ENCODE assay signal across 12 mouse cellular contexts in genomic region chr4:154022844-154023243, GRCm38 (mm10). TPM values are rescaled to one million over a fixed set of nuclear protein-coding genes. Genes with fewer than 3 reads are reported as not detected.
DNase-seq lines count a peak whose midpoint lies in the region; ATAC-seq and TF ChIP-seq lines count a peak whose summit lies in the region.
"Had no signal": no experiment of that assay in that cellular context is flagged by ENCODE, and none has a peak within 500 bp of the region (broad histone marks: within the 10 kb centered on the region; RNA-seq: fewer than 3 reads in every experiment).

No protein-coding gene starts in this region.

- TF ChIP-seq POLR2A in kidney, adult 2 months (IDR thresholded peaks at IDR 0.05; ENCODE audit: low read depth, low read length): no peak

- peaks cover 11% of the 10 kb centered on the region for H3K4me1 ChIP-seq in forebrain, embryonic 15.5 days
- peaks cover 18% of the 10 kb centered on the region for H3K4me1 ChIP-seq in forebrain, embryonic 12.5 days
- peaks cover 24% of the 10 kb centered on the region for H3K4me1 ChIP-seq in kidney, adult 2 months (ENCODE audit: control insufficient read depth, insufficient read depth, low read length)
- peaks cover 5% of the 10 kb centered on the region; the same call in 1 of the 2 replicates for H3K4me1 ChIP-seq in midbrain, postnatal 0 days (ENCODE audit: insufficient read depth, low read length)
- peaks cover 14% of the 10 kb centered on the region for H3K4me1 ChIP-seq in midbrain, embryonic 11.5 days (ENCODE audit: control insufficient read depth, insufficient read depth, low read length)
- H3K4me1 ChIP-seq in stomach, embryonic 16.5 days (ENCODE audit: control insufficient read depth, insufficient read depth, low read length): peaks cover 39% of the 10 kb centered on the region

- WGBS in forebrain, embryonic 15.5 days: 14% methylated on average over 4 of the region's 4 CpGs
- 28% methylated on average over 4 of the region's 4 CpGs for WGBS in forebrain, embryonic 12.5 days
- WGBS in kidney, adult 2 months: 15% methylated on average over 4 of the region's 4 CpGs
- WGBS in midbrain, postnatal 0 days: 36% methylated on average over 4 of the region's 4 CpGs
- 31% methylated on average over 4 of the region's 4 CpGs for WGBS in midbrain, embryonic 11.5 days
- WGBS in stomach, embryonic 16.5 days: 42% methylated on average over 4 of the region's 4 CpGs

- no peak overlapping the region for H3K4me3 ChIP-seq in forebrain, embryonic 15.5 days
- H3K4me3 ChIP-seq in forebrain, embryonic 12.5 days (replicated peaks): no peak overlapping the region
- H3K4me3 ChIP-seq in kidney, adult 2 months (ENCODE audit: insufficient read depth, low read depth, low read length): no peak overlapping the region
- no peak overlapping the region for H3K4me3 ChIP-seq in midbrain, postnatal 0 days (ENCODE audit: low read depth, low read length)
- no peak overlapping the region for H3K4me3 ChIP-seq in midbrain, embryonic 11.5 days (ENCODE audit: low read depth, low read length)
- H3K4me3 ChIP-seq in stomach, embryonic 16.5 days (replicated peaks; ENCODE audit: low read length): no peak overlapping the region

- no peak overlapping the region for H3K4me2 ChIP-seq in forebrain, embryonic 15.5 days (replicated peaks)
- no peak overlapping the region for H3K4me2 ChIP-seq in forebrain, embryonic 12.5 days
- no peak overlapping the region for H3K4me2 ChIP-seq in midbrain, postnatal 0 days (ENCODE audit: low read depth, low read length, poor library complexity, severe bottlenecking)
- H3K4me2 ChIP-seq in midbrain, embryonic 11.5 days: no peak overlapping the region
- no peak overlapping the region for H3K4me2 ChIP-seq in stomach, embryonic 16.5 days (ENCODE audit: low read depth, low read length)

- DNase-seq in kidney, adult 2 months: no peak
- DNase-seq in kidney, postnatal 14 days: no peak
- DNase-seq in midbrain, postnatal 0 days (ENCODE audit: low spot score): peak; percentile 24
- no peak for DNase-seq in midbrain, embryonic 11.5 days (ENCODE audit: low spot score, missing footprints)
- no peak for DNase-seq in c-Kit-positive CD71-positive TER-119-positive erythroid progenitor cells, embryonic 14.5 days (ENCODE audit: low spot score)
- DNase-seq: midbrain, embryonic 14.5 days had no signal

- H3K27ac ChIP-seq in forebrain, embryonic 15.5 days (replicated peaks): no peak overlapping the region
- no peak overlapping the region for H3K27ac ChIP-seq in forebrain, embryonic 12.5 days
- peak overlapping the region; percentile 78 for H3K27ac ChIP-seq in kidney, adult 2 months (ENCODE audit: insufficient read depth, low read depth, low read length)
- no peak overlapping the region for H3K27ac ChIP-seq in midbrain, postnatal 0 days (ENCODE audit: low read depth, low read length)
- H3K27ac ChIP-seq in midbrain, embryonic 11.5 days (ENCODE audit: low read depth, low read length): no peak overlapping the region
- H3K27ac ChIP-seq in stomach, embryonic 16.5 days (ENCODE audit: low read length): peak overlapping the region; percentile 55; the same call in 1 of the 2 replicates

- H3K9ac ChIP-seq in forebrain, embryonic 15.5 days (replicated peaks): no peak overlapping the region
- no peak overlapping the region for H3K9ac ChIP-seq in forebrain, embryonic 12.5 days
- no peak overlapping the region for H3K9ac ChIP-seq in midbrain, postnatal 0 days (replicated peaks; ENCODE audit: low read length, poor library complexity, severe bottlenecking)
- no peak overlapping the region for H3K9ac ChIP-seq in midbrain, embryonic 11.5 days (ENCODE audit: low read length)
- H3K9ac ChIP-seq in stomach, embryonic 16.5 days (ENCODE audit: low read length): no peak overlapping the region; the same call in 1 of the 2 replicates

- TF ChIP-seq CTCF in kidney, adult 2 months (conservative IDR thresholded peaks at IDR 0.05; ENCODE audit: insufficient read depth, insufficient read length, low read depth, low read length): no peak
- TF ChIP-seq CTCF in midbrain, postnatal 0 days (IDR thresholded peaks at IDR 0.05): no peak

- H3K36me3 ChIP-seq in forebrain, embryonic 15.5 days: peaks cover 45% of the 10 kb centered on the region
- peaks cover 47% of the 10 kb centered on the region for H3K36me3 ChIP-seq in forebrain, embryonic 12.5 days (replicated peaks)
- H3K36me3 ChIP-seq in kidney, adult 2 months (ENCODE audit: control insufficient read depth, insufficient read depth, low read length): no peaks in the 10 kb centered on the region; the same call in 1 of the 2 replicates
- H3K36me3 ChIP-seq in midbrain, postnatal 0 days (ENCODE audit: insufficient read depth, low read length): peaks cover 39% of the 10 kb centered on the region
- H3K36me3 ChIP-seq in midbrain, embryonic 11.5 days (ENCODE audit: control insufficient read depth, insufficient read depth, low read length): peaks cover 26% of the 10 kb centered on the region
- 0 out of 2 replicates have a peak, but pooled peaks cover 15% of the 10 kb centered on the region for H3K36me3 ChIP-seq in stomach, embryonic 16.5 days (ENCODE audit: control insufficient read depth, insufficient read depth, low read length)

- H3K27me3 ChIP-seq in forebrain, embryonic 15.5 days: peaks cover 18% of the 10 kb centered on the region; the same call in 1 of the 2 replicates
- H3K27me3 ChIP-seq in forebrain, embryonic 12.5 days: peaks cover 42% of the 10 kb centered on the region
- H3K27me3 ChIP-seq in kidney, adult 2 months (replicated peaks; ENCODE audit: control insufficient read depth, insufficient read depth, low read length): no peaks in the 10 kb centered on the region
- 0 out of 2 replicates have a peak, but pooled peaks cover 6% of the 10 kb centered on the region for H3K27me3 ChIP-seq in midbrain, postnatal 0 days (ENCODE audit: insufficient read depth, low read length)
- H3K27me3 ChIP-seq in midbrain, embryonic 11.5 days (ENCODE audit: control insufficient read depth, insufficient read depth, low read length): peaks cover 2% of the 10 kb centered on the region; the same call in 1 of the 2 replicates
- H3K27me3 ChIP-seq in stomach, embryonic 16.5 days (ENCODE audit: control insufficient read depth, insufficient read depth, low read length): no peaks in the 10 kb centered on the region
- H3K27me3 ChIP-seq: Patski had no signal

- ATAC-seq in forebrain, embryonic 15.5 days (replicated peaks): peak; percentile 20; the same call in 1 of the 2 replicates
- no peak for ATAC-seq in forebrain, embryonic 12.5 days (ENCODE audit: low FRiP score)
- no peak for ATAC-seq in midbrain, postnatal 0 days (ENCODE audit: low FRiP score)
- ATAC-seq in midbrain, embryonic 11.5 days (ENCODE audit: low FRiP score): no peak
- ATAC-seq in stomach, embryonic 16.5 days (ENCODE audit: insufficient read depth, low FRiP score): no peak

- no peaks in the 10 kb centered on the region for H3K9me3 ChIP-seq in forebrain, embryonic 15.5 days
- no peaks in the 10 kb centered on the region for H3K9me3 ChIP-seq in forebrain, embryonic 12.5 days
- H3K9me3 ChIP-seq in midbrain, postnatal 0 days (ENCODE audit: low read length): no peaks in the 10 kb centered on the region
- H3K9me3 ChIP-seq in midbrain, embryonic 11.5 days (ENCODE audit: control insufficient read depth, low read length): no peaks in the 10 kb centered on the region
- no peaks in the 10 kb centered on the region for H3K9me3 ChIP-seq in stomach, embryonic 16.5 days (replicated peaks; ENCODE audit: control insufficient read depth, low read length)

RNA-seq across cellular contexts. Expression of gene Smim1, which starts 3.2 kb away (rescaled TPM):
- polyA plus RNA-seq in forebrain, embryonic 15.5 days (2015; fragmentation: Nextera tagmentation; extraction: Ambion mirVana): 3.6 and 3.8 TPM in 2 replicates
- 3.0 and 3.8 TPM in 2 replicates for polyA plus RNA-seq in forebrain, embryonic 12.5 days (2016; fragmentation: Nextera tagmentation; extraction: Ambion mirVana)
- 294 and 307 TPM in 2 replicates for polyA plus RNA-seq in kidney, adult 2 months (2012; rRNA removed)
- total RNA-seq in midbrain, postnatal 0 days (2014; rRNA removed): 13.4 and 20.6 TPM in 2 replicates
- polyA plus RNA-seq in midbrain, postnatal 0 days (2015; fragmentation: Nextera tagmentation; extraction: Ambion mirVana): 12.9 and 14.6 TPM in 2 replicates
- polyA plus RNA-seq in midbrain, embryonic 11.5 days (2014; fragmentation: Nextera tagmentation; extraction: Ambion mirVana): 9.5 and 10.9 TPM in 2 replicates
- 58.7 and 63.0 TPM in 2 replicates for polyA plus RNA-seq in stomach, embryonic 16.5 days (2015; fragmentation: Nextera tagmentation; extraction: Ambion mirVana)

RNA-seq across cellular contexts. Expression of gene Lrrc47, which starts 11.3 kb away (rescaled TPM):
- 25.8 TPM in 2 replicates for polyA plus RNA-seq in forebrain, embryonic 15.5 days (2015; fragmentation: Nextera tagmentation; extraction: Ambion mirVana)
- 32.5 and 32.6 TPM in 2 replicates for polyA plus RNA-seq in forebrain, embryonic 12.5 days (2016; fragmentation: Nextera tagmentation; extraction: Ambion mirVana)
- polyA plus RNA-seq in kidney, adult 2 months (2012; rRNA removed): 40.2 and 48.2 TPM in 2 replicates
- 24.9 and 28.1 TPM in 2 replicates for total RNA-seq in midbrain, postnatal 0 days (2014; rRNA removed)
- 15.8 and 22.6 TPM in 2 replicates for polyA plus RNA-seq in midbrain, postnatal 0 days (2015; fragmentation: Nextera tagmentation; extraction: Ambion mirVana)
- 10.9 and 13.7 TPM in 2 replicates for polyA plus RNA-seq in midbrain, embryonic 11.5 days (2014; fragmentation: Nextera tagmentation; extraction: Ambion mirVana)
- 8.6 and 10.9 TPM in 2 replicates for polyA plus RNA-seq in stomach, embryonic 16.5 days (2015; fragmentation: Nextera tagmentation; extraction: Ambion mirVana)

RNA-seq across cellular contexts. Expression of gene Ccdc27, which starts 19.6 kb away (rescaled TPM):
- polyA plus RNA-seq in forebrain, embryonic 15.5 days (2015; fragmentation: Nextera tagmentation; extraction: Ambion mirVana): not detected in 2 replicates
- polyA plus RNA-seq in forebrain, embryonic 12.5 days (2016; fragmentation: Nextera tagmentation; extraction: Ambion mirVana): not detected in 2 replicates
- not detected in 2 replicates for polyA plus RNA-seq in kidney, adult 2 months (2012; rRNA removed)
- total RNA-seq in midbrain, postnatal 0 days (2014; rRNA removed): not detected in 2 replicates
- not detected in 2 replicates for polyA plus RNA-seq in midbrain, postnatal 0 days (2015; fragmentation: Nextera tagmentation; extraction: Ambion mirVana)
- not detected in 2 replicates for polyA plus RNA-seq in midbrain, embryonic 11.5 days (2014; fragmentation: Nextera tagmentation; extraction: Ambion mirVana)
- not detected in 2 replicates for polyA plus RNA-seq in stomach, embryonic 16.5 days (2015; fragmentation: Nextera tagmentation; extraction: Ambion mirVana)
- total RNA-seq: adrenal gland, postnatal 36 days; liver, adult 2 months had no signal
- polyA plus RNA-seq: liver, adult 2 months; midbrain, embryonic 14.5 days had no signal

RNA-seq across cellular contexts. Expression of gene Cep104, which starts 47.9 kb away (rescaled TPM):
- 20.0 and 21.7 TPM in 2 replicates for polyA plus RNA-seq in forebrain, embryonic 15.5 days (2015; fragmentation: Nextera tagmentation; extraction: Ambion mirVana)
- 21.4 and 22.5 TPM in 2 replicates for polyA plus RNA-seq in forebrain, embryonic 12.5 days (2016; fragmentation: Nextera tagmentation; extraction: Ambion mirVana)
- 18.4 and 19.7 TPM in 2 replicates for polyA plus RNA-seq in kidney, adult 2 months (2012; rRNA removed)
- 9.6 and 11.6 TPM in 2 replicates for total RNA-seq in midbrain, postnatal 0 days (2014; rRNA removed)
- polyA plus RNA-seq in midbrain, postnatal 0 days (2015; fragmentation: Nextera tagmentation; extraction: Ambion mirVana): 11.7 and 12.0 TPM in 2 replicates
- polyA plus RNA-seq in midbrain, embryonic 11.5 days (2014; fragmentation: Nextera tagmentation; extraction: Ambion mirVana): 18.7 and 19.0 TPM in 2 replicates
- polyA plus RNA-seq in stomach, embryonic 16.5 days (2015; fragmentation: Nextera tagmentation; extraction: Ambion mirVana): 12.0 and 13.9 TPM in 2 replicates

RNA-seq across cellular contexts. Expression of gene Dffb, which starts 47.9 kb away (rescaled TPM):
- polyA plus RNA-seq in forebrain, embryonic 15.5 days (2015; fragmentation: Nextera tagmentation; extraction: Ambion mirVana): 11.8 and 12.8 TPM in 2 replicates
- polyA plus RNA-seq in forebrain, embryonic 12.5 days (2016; fragmentation: Nextera tagmentation; extraction: Ambion mirVana): 9.9 and 11.9 TPM in 2 replicates
- polyA plus RNA-seq in kidney, adult 2 months (2012; rRNA removed): 5.0 and 10.1 TPM in 2 replicates
- total RNA-seq in midbrain, postnatal 0 days (2014; rRNA removed): 19.8 and 20.8 TPM in 2 replicates
- 9.7 and 10.1 TPM in 2 replicates for polyA plus RNA-seq in midbrain, postnatal 0 days (2015; fragmentation: Nextera tagmentation; extraction: Ambion mirVana)
- polyA plus RNA-seq in midbrain, embryonic 11.5 days (2014; fragmentation: Nextera tagmentation; extraction: Ambion mirVana): 10.5 and 12.0 TPM in 2 replicates
- 12.4 and 12.8 TPM in 2 replicates for polyA plus RNA-seq in stomach, embryonic 16.5 days (2015; fragmentation: Nextera tagmentation; extraction: Ambion mirVana)

Comparison
In these comparisons a context has a peak if more than half of its experiments do, and no peak if none do; other contexts are left out.
1. H3K27ac ChIP-seq: peak in kidney, adult 2 months (single experiment) and stomach, embryonic 16.5 days (single experiment); none in forebrain, embryonic 15.5 days (single experiment), forebrain, embryonic 12.5 days (single experiment), midbrain, postnatal 0 days (single experiment) and midbrain, embryonic 11.5 days (single experiment).